Mouse (Mus musculus): ENCODE measurements around the gene Rpl13a. TPM values are rescaled to one million over a fixed set of nuclear protein-coding genes. Genes with fewer than 3 reads are reported as not detected.

The Rpl13a gene
- polyA plus RNA-seq, 1 experiment: 6,379 TPM

DNA sequence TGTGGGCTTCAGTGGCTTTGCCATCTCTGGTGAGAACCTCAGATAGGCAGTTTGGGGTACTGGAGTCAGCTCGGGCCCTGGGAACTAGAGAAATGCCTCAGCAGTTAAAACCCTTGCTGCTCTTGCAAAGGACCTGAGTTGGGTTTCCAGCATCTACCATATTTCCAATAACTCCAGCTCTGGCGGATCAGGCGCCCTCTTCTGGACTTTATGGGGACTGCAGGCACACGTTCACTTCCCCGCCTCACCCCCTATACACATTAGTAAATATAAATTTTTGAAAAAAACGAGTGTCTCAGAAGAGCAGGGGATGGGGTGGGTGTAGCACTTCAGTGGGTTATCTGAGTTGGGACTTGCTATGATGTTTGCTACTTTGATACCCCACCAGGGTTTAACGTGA, 44.4 kb upstream of the Rpl13a start:
- Histone ChIP-seq H3K36me3 (ENCODE audit: control insufficient read depth, insufficient read depth) (no peaks in the 10 kb centered on the region), H3K79me2 (ENCODE audit: control insufficient read depth, insufficient read depth) (no peaks in the 10 kb centered on the region), H3K4me3 (ENCODE audit: insufficient read depth, poor library complexity, severe bottlenecking) (no peak overlapping the region), H3ac (ENCODE audit: control insufficient read depth, insufficient read length, low read depth) (no peak overlapping the region), H3K27me3 (ENCODE audit: control insufficient read depth, insufficient read depth, insufficient read length) (peaks cover 55% of the 10 kb centered on the region), H3K79me3 (ENCODE audit: low read depth) (no peaks in the 10 kb centered on the region)
- TF ChIP-seq CTCF (IDR thresholded peaks at IDR 0.05; ENCODE audit: control insufficient read depth, insufficient read depth, insufficient read length) (no peak), CEBPB (IDR thresholded peaks at IDR 0.05; ENCODE audit: low read depth) (no peak), USF1 (IDR thresholded peaks at IDR 0.05; ENCODE audit: low read depth) (no peak), FOSL1 (IDR thresholded peaks at IDR 0.05; ENCODE audit: insufficient read depth, low read length, poor library complexity, severe bottlenecking) (no peak), MAX (IDR thresholded peaks at IDR 0.05) (no peak), MYOD1 (IDR thresholded peaks at IDR 0.05; ENCODE audit: control insufficient read depth, insufficient read length, low read depth) (no peak), MYOG (IDR thresholded peaks at IDR 0.05; ENCODE audit: control insufficient read depth, extremely low read depth, insufficient read length) (no peak)

DNA sequence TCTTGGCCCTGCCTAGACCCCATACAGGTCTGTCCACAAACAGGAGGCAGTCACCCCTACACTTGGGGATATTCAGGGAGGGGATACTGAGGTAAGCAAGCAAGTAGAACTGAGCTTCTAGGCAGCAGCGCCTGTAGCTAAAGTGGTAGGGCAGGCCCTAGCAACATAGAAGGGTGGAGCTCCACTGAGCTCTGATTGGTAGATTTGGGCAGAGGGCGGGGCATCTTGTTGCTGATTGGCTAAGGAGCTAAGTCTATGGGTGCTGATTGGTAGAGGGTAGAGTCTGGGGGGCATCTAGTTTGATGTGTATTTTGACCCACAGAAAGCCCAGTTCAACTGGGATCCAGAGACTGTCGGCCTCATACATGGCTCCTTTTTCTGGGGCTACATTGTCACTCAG, 40.9 kb upstream of the Rpl13a start:
- Histone ChIP-seq H3K79me3 (ENCODE audit: low read depth) (no peaks in the 10 kb centered on the region), H3K36me3 (ENCODE audit: control insufficient read depth, insufficient read depth) (no peaks in the 10 kb centered on the region), H3K79me2 (ENCODE audit: control insufficient read depth, insufficient read depth) (no peaks in the 10 kb centered on the region), H3K27me3 (ENCODE audit: control insufficient read depth, insufficient read depth, insufficient read length) (peaks cover 47% of the 10 kb centered on the region), H3K4me3 (ENCODE audit: insufficient read depth, poor library complexity, severe bottlenecking) (no peak overlapping the region), H3ac (ENCODE audit: control insufficient read depth, insufficient read length, low read depth) (no peak overlapping the region)
- TF ChIP-seq MYOG (IDR thresholded peaks at IDR 0.05; ENCODE audit: control insufficient read depth, extremely low read depth, insufficient read length): no peak
- no peak for TF ChIP-seq USF1 (IDR thresholded peaks at IDR 0.05; ENCODE audit: low read depth)
- no peak for TF ChIP-seq CTCF (IDR thresholded peaks at IDR 0.05; ENCODE audit: control insufficient read depth, insufficient read depth, insufficient read length)
- no peak for TF ChIP-seq MAX (IDR thresholded peaks at IDR 0.05)
- no peak for TF ChIP-seq CEBPB (IDR thresholded peaks at IDR 0.05; ENCODE audit: low read depth)
- no peak for TF ChIP-seq FOSL1 (IDR thresholded peaks at IDR 0.05; ENCODE audit: insufficient read depth, low read length, poor library complexity, severe bottlenecking)
- no peak for TF ChIP-seq MYOD1 (IDR thresholded peaks at IDR 0.05; ENCODE audit: control insufficient read depth, insufficient read length, low read depth)

DNA sequence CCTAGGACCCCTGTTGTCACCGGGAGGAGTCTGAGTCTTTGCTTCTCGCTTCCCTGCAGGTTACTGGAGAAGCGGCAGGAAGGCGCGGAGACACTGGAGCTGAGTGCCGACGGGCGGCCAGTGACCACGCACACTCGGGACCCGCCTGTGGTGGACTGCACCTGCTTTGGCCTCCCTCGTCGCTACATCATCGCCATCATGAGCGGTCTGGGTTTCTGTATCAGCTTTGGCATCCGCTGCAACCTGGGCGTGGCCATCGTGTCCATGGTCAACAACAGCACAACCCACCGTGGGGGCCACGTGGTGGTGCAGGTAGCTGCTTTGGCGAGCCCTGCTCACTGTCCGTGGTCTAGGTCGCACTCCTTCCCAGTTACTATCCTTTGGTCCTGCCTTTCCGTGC, 40.1 kb upstream of the Rpl13a start:
- TF ChIP-seq CEBPB (IDR thresholded peaks at IDR 0.05; ENCODE audit: low read depth) (no peak), MAX (IDR thresholded peaks at IDR 0.05) (no peak), CTCF (IDR thresholded peaks at IDR 0.05; ENCODE audit: control insufficient read depth, insufficient read depth, insufficient read length) (no peak), USF1 (IDR thresholded peaks at IDR 0.05; ENCODE audit: low read depth) (no peak), FOSL1 (IDR thresholded peaks at IDR 0.05; ENCODE audit: insufficient read depth, low read length, poor library complexity, severe bottlenecking) (no peak), MYOG (IDR thresholded peaks at IDR 0.05; ENCODE audit: control insufficient read depth, extremely low read depth, insufficient read length) (no peak), MYOD1 (IDR thresholded peaks at IDR 0.05; ENCODE audit: control insufficient read depth, insufficient read length, low read depth) (no peak)

DNA sequence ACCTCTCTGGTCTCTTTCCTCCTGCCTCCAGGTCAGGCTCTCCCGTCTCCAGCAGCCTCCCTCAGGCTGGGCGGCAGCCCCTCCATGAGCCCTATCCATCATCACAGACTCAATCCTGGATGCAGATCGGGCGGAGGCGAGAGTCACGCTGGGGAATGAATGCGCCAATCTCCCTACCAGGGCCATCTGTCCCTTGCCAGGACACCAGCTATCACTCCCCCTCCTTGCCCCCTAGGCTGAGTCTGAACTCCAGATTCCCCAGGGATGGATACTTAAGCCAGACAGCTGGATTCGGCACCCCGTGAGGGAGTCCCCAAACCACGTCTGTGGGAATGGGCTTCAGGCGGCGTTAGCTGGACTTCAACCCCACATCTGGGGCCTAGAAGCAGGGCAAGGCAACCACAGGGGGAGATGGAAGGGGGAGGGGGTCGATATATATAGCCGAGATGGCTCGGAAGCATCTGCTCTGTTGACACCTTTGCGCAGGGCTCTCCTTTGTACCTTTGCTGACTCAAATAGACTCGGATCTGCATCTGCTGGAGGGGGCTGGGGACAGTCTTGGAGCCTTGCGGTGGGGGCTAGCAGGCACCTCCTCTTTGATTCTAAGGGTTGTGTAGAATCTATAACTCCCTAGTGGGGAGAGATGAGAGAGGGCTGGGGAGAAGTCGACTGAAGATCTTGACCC, 39.3 kb upstream of the Rpl13a start:
- H3K27me3 ChIP-seq (ENCODE audit: control insufficient read depth, insufficient read depth, insufficient read length): peaks cover 55% of the 10 kb centered on the region
- H3K79me2 ChIP-seq (ENCODE audit: control insufficient read depth, insufficient read depth): no peaks in the 10 kb centered on the region
- H3K4me3 ChIP-seq (ENCODE audit: insufficient read depth, poor library complexity, severe bottlenecking): no peak overlapping the region
- no peaks in the 10 kb centered on the region for H3K36me3 ChIP-seq (ENCODE audit: control insufficient read depth, insufficient read depth)
- TF ChIP-seq MYOG (IDR thresholded peaks at IDR 0.05; ENCODE audit: control insufficient read depth, extremely low read depth, insufficient read length) (no peak), USF1 (IDR thresholded peaks at IDR 0.05; ENCODE audit: low read depth) (no peak), CTCF (IDR thresholded peaks at IDR 0.05; ENCODE audit: control insufficient read depth, insufficient read depth, insufficient read length) (no peak), MYOD1 (IDR thresholded peaks at IDR 0.05; ENCODE audit: control insufficient read depth, insufficient read length, low read depth) (no peak), CEBPB (IDR thresholded peaks at IDR 0.05; ENCODE audit: low read depth) (no peak), MAX (IDR thresholded peaks at IDR 0.05) (no peak), FOSL1 (IDR thresholded peaks at IDR 0.05; ENCODE audit: insufficient read depth, low read length, poor library complexity, severe bottlenecking) (no peak)
- no peak overlapping the region for H3ac ChIP-seq (ENCODE audit: control insufficient read depth, insufficient read length, low read depth)
- H3K79me3 ChIP-seq (ENCODE audit: low read depth): no peaks in the 10 kb centered on the region

More for the DNA sequence above, 40.1 kb upstream of the Rpl13a start:
- no peak overlapping the region for H3ac ChIP-seq (ENCODE audit: control insufficient read depth, insufficient read length, low read depth)
- no peaks in the 10 kb centered on the region for H3K36me3 ChIP-seq (ENCODE audit: control insufficient read depth, insufficient read depth)
- no peaks in the 10 kb centered on the region for H3K79me3 ChIP-seq (ENCODE audit: low read depth)
- H3K27me3 ChIP-seq (ENCODE audit: control insufficient read depth, insufficient read depth, insufficient read length): peaks cover 53% of the 10 kb centered on the region
- H3K4me3 ChIP-seq (ENCODE audit: insufficient read depth, poor library complexity, severe bottlenecking): no peak overlapping the region
- no peaks in the 10 kb centered on the region for H3K79me2 ChIP-seq (ENCODE audit: control insufficient read depth, insufficient read depth)

DNA sequence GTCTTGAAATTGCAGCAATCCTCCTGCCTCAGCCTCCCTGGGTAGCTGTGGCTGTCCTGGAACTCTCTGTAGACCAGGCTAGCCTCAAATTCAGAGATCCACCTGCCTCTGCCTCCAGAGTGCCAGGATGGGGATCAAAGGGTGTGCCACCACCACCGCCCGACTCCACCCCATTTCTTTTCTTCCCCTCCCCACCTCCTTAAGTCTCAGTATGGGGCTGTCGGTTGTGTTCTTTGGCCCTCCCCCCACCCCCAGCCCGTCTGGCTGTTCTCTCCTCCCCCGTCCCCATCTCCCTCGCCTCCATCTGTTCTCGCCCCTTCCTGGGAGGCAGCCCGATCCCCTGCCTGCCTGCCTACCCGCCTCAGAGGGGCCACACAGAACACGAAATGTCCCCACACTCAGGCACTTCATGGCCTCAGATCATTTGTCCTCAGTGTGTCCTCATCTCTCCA, 38.4 kb upstream of the Rpl13a start:
- H3K79me3 ChIP-seq (ENCODE audit: low read depth): no peaks in the 10 kb centered on the region
- H3K79me2 ChIP-seq (ENCODE audit: control insufficient read depth, insufficient read depth): no peaks in the 10 kb centered on the region
- TF ChIP-seq CTCF (IDR thresholded peaks at IDR 0.05; ENCODE audit: control insufficient read depth, insufficient read depth, insufficient read length) (no peak), MYOG (IDR thresholded peaks at IDR 0.05; ENCODE audit: control insufficient read depth, extremely low read depth, insufficient read length) (no peak), FOSL1 (IDR thresholded peaks at IDR 0.05; ENCODE audit: insufficient read depth, low read length, poor library complexity, severe bottlenecking) (no peak)
- no peaks in the 10 kb centered on the region for H3K36me3 ChIP-seq (ENCODE audit: control insufficient read depth, insufficient read depth)
- H3K27me3 ChIP-seq (ENCODE audit: control insufficient read depth, insufficient read depth, insufficient read length): peaks cover 55% of the 10 kb centered on the region
- H3K4me3 ChIP-seq (ENCODE audit: insufficient read depth, poor library complexity, severe bottlenecking): no peak overlapping the region
- no peak overlapping the region for H3ac ChIP-seq (ENCODE audit: control insufficient read depth, insufficient read length, low read depth)
